Mouse (Mus musculus): ENCODE measurements around the gene Ggt1.
"Not testable (repeated sequence)": the region's sequence is repeated elsewhere in the genome, so short reads cannot be mapped to it uniquely, and the experiment has no call there.

The Ggt1 gene

DNA sequence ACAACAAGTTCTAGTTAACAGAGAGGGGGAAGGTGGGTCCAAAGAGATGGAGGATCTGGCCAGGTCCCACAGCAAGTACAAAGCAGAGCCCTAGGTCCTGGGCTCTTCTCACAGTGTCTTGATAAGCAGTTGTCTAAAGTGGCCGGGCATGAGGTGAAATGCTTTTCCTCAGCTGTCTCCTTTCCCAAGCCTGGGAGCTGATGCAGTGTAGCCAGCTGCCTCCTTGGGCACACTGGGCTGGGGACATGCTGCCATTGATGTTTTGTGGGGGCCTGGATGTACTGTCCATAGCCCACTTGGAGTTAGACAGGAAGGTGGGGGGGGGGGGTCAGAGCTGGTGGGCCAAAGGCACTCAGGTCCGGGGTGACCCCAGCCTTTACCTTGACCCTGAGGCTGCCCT is 9.3 kb upstream of the Ggt1 start:
- no peak for DNase-seq

DNA sequence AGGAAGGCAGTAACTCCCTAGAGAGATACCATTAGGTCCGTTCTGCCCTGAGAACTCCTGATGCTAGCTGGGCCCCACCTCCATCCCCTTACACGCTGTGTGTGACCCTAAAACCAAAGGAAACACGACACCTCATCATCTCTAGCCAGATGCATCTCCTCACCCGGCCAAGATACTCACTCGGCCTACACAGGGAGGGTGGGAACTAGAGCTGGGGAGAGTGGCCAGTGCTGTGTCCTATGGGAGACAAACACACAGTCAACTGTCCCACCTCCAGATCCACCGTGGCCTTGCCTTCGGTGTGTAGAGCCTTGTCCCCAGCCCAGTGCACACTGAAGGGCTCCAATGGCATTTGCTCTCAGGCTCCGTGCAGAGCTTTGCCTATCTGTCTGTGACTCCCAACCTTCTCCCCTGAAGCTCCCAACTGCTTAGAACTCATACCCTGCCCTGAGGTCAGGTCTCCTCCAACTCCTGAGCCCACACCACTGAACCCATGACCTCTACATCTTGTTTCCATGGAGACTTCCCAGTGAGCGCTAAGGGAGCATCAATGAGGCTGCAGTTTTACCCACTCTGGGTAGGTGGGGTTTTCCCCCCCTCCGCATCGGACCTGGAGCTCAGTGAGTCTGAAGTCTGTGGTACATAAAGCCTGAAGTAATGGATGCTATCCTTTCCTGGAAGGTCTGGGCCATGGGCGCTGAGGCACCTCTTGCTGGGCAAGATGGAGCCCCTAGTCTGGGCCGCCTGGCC is 8.5 kb upstream of the Ggt1 start:
- no peak for DNase-seq

DNA sequence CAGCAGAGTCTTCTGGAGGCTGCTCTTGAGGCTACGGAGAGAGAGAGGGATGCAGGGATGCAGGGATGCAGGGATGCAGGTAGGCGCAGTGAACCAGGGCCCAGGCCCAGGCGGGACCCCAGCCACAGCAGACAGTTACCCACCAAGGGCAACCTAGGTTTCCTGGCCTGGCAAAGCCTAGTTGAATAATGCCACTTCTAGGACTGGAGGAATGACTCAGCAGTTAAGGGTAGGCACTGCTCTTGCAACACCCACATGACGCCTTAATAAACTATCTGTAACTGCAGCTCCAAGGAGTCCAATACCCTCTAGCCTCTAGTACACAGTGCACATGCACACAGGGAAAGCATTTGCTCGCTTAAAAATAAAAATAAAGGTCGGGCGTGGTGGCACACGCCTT is 7.3 kb upstream of the Ggt1 start:
- no peak for DNase-seq

DNA sequence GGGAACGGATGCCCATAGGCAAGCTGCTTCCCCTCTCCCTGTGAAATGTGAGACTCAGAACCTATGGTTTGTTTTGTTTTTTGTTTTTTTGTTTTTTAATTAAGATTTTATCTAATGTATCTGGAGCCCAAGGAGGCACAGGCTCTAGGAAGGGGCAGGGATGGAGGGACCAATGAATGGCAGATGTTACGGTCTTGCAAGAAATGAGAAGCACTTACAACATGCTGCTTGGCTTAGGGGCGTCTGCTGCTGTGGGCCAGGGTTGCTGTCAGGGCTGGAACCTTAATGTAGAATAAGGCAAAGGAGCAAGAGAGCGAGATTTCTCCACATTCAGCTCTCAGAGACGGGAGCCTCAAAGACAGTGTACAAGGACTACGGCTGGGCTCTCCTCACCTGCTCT is 5.8 kb upstream of the Ggt1 start:
- no peak for DNase-seq

DNA sequence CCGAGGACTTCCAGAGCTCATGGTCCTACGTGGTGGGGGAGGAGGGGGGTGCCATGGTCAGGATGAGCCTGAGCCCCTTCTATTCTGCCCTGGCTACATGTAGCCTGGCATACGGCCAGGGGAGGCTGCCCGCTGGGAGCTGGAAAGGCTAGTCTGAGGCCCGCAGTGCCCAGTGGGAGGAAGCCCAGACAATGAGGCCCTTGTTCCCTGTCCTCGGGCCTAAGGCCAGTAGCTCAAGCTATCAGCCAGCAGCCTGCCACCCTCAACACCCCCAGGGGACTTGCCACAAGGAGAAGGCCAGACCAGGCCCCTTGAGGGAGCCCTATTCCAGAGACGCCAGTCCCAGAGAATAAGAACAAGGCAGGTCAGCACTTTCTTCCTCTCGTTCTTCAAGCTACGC is 5.4 kb upstream of the Ggt1 start:
- peak; percentile 41 for DNase-seq

DNA sequence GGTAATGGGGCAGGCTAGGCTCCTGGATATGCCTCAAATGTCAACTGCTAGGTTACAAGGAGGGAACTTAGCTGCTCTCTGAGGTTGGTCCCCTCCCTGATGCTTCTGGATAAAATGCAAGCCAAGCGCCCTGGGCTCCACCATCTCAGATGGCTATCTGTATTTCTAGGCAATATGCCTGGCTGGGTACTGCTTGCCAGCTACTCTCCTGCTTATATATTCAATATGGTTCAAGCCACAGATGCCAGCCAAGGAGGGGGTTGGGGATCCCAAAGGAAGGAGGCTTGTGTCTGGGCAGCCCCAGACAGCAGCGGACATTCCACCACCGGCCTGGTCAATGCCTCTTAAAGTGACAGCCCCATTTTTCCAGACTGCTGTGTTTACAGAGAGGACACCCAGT is 2.9 kb upstream of the Ggt1 start:
- peak; percentile 72 for DNase-seq

DNA sequence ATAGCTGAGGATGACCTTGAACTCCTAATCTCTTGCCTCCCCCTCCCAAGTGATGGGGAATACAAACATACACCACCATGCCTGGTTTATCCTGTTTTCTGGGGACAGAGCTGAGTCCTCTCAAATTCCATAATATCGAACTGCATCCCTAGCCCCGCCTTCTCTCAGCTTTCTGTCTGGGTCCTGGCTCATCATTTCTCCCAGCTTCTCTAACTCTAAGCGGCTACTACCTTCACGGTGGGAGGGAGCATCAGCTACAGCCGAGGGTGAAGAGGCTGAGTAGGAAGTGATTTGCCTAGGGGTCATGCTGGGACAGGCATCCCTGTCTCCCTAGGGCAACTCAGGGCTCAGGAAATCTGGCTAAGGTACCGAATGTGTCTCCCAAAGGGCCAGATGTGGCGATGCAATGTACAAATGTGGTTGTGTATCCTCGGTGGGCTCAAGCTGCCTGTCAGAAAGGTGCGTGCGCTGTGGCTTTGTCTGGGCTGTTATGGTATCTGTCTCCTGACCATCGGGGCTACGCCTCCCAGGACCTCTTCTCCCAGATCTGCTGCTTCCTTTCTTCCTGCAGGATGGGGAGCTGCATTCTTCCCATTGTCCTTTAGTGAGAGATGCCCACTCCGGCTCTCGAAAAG is 2.2 kb upstream of the Ggt1 start:
- peak; percentile 34 for DNase-seq

DNA sequence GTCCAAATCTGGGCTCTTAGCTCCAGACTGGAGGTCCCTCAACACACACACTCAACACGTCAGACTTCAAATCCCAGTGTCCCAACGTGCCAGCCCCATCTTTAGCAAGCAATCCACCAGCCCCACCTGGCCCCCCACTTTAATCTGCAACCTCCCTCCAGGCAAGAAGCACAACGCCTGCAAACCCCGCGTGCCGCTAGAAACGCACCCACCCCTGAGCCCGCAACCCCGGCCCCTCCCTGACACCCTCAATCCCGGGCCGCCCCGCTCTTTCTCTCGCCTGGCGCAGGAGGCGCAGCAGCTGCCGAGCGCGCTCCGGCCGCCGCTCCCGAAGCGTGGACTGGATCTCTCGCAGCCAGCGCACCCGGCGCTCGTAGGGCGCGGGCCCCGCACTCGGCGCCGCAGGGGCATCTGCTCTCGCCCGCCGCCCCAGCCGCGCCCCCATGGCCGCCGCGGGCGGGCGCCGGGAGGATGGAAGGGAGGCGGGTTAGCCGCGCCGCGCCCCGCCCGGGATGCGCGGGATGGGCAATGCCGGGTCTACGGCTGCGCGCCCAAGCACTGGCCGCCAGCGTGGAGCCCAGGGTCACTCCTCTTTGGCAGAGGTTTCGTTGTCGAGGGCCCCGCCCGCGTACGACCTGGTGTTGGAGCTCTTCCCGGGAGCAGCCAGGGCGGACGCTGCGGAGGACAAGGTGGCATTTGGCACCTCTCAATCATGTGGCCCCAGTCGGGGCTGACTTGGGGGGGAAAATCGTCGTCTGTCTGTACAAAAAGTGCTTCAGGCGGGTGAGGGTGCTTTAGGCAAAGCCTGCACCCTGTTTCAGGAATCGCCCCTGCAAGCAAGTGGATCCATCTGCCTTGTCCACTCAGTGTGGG is 1.5 kb upstream of the Ggt1 start, which contains the start of gene Lrrc75b:
Gene Lrrc75b, minus strand, starts transcription at position 655 of the 873 bp plus-strand sequence.
- DNase-seq: peak; percentile 77

DNA sequence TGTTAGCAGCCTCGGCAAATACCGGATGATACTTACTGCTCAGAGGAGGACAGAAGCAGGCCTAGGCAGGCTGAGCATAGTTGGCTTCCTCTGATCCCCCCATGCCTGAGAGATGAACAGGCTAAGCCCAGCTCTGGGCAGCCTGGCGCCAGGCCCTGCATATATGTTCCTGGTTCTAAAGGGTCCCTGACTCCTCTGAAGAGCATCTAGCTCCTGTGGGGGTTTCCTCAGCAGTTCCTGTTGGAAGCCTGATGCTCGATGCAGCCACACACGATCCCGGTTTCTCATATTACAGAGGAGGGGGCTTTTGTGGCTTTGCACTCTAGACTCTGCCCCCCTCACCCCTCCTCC is 880 bp upstream of the Ggt1 start:
- no peak for DNase-seq

DNA sequence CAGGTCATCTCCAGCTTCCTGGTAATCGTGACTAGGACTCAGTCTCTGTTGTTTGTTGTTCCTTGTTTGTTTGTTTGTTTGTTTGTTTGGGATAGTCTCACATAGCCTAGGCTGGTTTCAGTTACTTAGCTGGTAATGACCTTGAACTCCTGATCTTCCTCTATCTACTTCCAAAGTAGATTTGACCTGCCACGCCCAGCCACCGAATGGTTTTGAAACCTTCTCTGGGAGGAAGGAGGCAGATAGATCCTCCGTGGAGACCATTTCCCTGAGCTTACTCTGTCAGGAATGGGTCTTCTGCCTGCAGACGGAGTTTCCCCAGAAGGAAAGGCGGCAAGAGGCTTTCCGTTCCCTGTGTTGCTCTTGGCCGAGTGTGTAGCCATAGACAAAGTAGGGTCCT is 1.2 kb downstream of the Ggt1 start:
- no peak for DNase-seq

DNA sequence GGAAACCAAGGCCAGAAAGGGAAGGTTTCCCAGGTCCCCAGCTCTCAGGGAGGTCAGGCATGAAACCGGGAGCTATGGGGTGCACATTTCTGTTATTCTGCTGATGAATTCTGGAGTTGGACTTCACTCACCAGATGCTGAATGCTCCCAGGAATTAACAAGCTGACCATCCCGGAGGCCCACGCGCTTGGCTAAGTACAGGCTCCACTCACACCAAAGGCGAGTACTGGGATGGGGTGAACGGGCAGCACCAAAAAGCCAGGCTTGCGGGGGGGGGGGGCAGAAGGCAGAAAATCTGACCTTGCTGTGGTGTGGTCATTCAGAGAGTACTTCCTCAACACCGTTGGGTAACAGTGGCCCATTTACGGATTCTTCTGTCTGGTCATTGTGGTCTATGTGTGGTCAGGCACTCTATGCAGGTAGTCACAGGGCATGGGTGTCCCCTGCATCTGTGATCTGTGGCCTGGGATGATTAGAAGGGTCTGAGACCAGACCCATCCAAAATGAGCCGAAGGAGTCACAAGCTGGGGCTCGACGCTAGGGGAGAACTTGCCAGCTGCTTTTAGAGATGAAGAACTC is 3.4 kb downstream of the Ggt1 start:
- no peak for DNase-seq

DNA sequence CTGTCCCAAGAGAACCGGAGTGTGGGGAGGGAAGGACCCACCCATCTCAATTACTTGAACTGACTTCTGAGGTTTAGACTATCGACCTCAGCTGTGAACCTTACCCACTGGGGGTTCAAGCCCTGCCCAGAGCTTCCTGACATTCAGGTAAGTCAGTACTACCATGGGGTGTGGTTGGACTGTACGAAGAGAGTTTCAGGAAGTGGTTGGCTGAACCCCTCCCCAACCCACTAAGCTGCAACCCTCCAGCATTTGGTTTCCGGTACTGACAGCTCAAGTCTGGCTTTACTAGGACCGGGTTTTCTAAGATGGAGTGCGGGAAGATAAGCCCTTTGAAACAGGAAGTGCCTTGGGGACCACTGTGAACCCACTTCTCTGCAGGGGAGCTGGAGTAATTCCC is 4.0 kb downstream of the Ggt1 start:
- no peak for DNase-seq

DNA sequence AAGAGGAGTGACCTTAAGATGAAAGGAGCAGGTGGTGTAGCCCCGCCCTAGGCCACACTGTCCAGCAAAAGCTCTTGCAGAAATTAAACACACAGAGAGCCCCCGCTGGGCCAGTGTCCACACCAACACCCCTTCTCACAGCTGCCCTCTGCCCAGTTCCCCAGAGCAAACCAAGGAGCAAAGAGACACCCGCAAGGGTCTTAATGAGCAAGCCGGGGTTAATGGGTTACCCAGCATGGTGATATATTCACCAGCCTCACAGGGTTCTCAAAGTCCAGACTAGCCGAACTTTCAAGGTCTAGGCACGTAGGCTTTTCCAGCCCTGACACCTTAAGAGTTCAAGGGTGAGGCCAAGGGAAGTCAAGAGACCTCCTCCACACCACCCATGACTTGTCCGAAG is 4.5 kb downstream of the Ggt1 start:
- DNase-seq: no peak

DNA sequence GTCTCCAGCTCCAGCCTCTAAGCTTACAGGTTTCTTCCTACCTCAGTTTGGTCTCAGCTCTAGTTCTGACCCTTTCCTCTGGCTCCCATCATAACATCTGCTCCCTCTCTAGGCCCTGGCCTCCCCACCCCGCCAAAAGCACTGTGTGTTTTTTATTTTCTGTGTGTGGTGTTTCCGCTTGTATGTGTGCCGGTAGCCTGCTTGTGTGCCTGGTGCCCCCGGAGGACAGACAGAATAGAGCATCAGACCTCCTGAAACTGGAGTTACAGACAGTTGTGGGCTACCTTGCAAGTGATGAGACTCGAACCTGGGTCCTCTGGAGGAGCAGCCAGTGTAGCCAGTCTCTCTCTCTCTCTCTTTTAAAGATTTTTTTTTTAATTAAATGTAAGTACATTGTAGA is 4.9 kb downstream of the Ggt1 start:
- DNase-seq: no peak

DNA sequence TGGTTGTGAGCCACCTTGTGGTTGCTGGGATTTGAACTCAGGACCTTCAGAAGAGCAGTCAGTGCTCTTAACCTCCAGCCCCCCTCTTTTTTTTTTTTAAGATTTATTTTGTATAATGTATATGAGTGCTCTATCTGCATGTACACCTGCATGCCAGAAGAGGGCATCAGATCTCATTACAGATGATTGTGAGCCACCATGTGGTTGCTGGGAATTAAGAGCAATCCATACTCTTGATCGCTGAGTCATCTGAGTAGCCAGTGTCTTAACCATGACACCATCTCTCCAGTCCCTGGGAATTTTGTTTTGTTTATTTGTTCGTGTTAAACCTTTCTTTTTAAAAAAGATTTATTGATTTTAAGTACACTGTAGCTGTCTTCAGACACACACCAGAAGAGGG is 5.4 kb downstream of the Ggt1 start:
- not testable (repeated sequence) for DNase-seq

DNA sequence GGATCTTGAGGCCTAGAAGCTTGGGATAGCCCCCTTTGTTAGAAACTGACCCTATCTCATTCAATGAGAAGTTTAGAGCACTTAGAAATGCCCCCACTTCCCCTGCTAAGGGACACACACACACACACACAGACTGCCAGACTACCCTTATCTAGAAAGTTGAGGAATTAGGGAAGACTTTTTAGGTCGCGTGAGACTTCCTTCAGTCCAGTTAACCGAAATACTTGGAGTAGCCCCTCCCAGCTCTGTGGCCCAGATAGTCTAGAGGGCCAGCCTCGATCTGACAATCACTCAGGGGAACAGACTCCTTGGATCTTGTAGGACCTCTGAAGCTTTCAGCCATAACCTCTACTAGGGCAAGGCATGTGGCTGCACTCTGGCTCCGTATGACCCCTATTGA is 6.6 kb downstream of the Ggt1 start:
- no peak for DNase-seq

DNA sequence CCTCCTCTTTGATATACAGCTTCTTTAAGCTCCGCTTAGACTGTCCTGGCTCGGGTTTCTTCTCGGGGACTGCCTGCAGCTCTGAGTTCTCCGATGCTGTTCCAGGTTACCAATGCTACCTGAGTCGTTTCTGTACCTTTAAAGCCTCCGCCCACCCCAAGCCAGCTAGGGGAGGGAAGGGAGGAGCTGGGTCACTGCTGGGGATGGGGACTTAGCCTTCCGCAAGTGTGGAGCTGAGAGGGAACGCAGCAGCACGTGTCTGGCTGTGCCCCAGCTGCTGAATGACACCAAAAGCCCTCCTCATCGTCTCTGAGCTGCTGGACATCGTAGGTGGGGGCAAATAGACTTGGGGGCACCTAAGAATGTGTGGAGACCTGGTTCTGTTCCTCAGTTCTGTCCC is 7.0 kb downstream of the Ggt1 start:
- DNase-seq: no peak

DNA sequence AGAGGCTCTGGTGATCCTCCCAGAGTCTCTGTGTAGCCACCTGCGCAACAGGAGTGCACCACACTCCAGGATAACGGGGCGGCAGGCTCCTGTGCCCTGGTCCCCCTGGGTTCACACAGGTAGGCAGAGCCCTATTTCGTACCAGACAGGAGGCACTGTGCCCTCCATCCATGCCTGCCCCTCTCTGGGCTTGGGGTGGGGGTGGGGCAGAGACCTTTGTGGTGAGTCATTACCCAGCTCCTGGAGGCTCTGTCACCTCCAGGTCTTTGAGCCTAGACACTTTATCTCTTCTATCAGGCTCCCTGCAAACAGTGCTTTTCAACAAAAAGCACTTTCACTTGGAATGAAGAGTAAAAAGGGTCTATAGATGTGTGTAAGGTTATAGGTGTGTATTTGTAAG is 7.4 kb downstream of the Ggt1 start:
- no peak for DNase-seq

DNA sequence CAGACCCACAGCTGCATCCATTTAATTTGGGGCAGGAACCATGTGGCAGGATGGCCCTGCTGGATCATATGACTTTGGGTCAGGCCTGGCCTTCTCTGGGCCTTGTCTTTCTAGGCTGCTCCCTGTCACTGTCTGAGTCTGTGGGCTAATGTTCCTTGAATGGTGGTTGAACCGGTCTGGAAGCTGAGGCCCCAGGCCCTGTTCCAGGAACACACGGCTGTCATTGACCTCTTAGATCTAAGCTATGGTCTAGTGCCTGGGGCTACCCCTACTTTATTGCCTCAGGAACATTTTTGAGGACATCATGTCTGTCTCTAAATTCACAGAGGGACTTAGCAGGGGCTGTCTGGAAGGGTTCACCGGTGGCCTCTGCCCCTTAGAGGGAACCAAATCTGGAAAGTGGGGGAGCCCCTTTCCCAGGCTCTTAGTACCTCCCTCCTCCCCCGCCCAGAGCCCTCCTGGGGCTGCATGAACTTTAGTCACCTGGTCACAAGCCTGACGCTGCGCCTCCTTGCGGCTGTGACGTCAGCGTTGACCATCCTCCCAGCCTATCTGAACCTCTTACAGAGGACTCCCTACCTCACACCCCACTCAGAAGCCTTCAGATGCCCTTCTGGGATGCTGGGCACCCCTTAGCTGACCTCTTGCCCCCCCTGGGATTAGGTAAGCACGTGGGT is 9.7 kb downstream of the Ggt1 start:
- no peak for DNase-seq

DNA sequence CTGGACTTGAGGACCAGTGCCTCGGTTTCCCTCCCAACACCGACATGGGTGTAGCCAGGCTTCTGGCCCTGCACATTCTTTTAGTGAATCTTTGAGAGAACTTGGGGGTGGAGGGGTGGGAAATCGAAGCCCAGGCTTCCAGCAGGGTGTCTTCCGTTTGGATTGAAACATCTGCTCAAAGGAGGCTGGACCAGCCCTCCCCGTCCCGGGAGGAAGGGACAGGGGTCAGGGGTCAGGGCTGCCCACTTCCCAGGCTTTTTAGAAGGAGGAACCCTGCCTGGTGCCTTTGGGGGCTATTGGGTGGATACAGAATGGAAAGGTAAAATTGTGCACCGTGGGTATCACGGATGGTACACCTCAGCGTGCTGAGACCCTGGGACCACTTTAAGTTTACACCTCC is 10.5 kb downstream of the Ggt1 start:
- no peak for DNase-seq

DNA sequence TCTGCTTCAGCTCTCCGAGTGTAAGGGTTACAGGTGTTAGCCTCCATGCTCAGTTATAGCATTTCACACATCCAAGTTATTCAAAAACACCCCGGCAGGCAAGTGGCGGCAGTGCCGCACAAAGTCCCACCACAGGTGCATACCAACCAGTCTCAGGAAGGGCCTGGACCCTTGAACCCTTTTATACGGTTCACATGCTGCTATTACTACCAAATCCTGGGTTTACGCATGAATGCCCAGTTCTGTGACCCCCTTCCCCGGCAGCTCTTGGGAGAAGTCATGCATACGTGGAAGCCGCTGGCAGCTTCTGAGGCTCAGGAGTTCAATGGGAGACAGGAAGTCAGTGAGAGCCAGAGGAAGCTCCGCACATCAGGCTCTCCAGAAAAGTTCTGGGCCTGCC is 11.8 kb downstream of the Ggt1 start:
- no peak for DNase-seq

DNA sequence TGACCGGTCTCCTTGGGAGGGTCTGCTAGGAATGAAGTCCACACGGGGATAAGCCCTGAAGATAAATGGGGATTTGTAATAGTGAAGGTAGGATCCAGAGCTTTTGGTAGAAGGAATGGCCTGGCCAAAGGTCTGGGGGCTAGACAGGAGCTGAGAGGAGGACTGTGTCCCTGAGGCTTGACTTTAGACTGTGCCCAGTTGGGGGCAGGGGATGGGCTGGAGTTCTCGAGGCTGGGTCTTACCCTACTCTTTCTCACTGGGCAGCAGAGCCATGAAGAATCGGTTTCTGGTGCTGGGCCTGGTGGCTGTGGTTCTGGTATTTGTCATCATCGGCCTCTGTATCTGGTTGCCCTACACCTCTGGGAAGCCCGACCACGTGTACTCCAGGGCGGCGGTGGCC is 12.6 kb downstream of the Ggt1 start:
- no peak for DNase-seq

DNA sequence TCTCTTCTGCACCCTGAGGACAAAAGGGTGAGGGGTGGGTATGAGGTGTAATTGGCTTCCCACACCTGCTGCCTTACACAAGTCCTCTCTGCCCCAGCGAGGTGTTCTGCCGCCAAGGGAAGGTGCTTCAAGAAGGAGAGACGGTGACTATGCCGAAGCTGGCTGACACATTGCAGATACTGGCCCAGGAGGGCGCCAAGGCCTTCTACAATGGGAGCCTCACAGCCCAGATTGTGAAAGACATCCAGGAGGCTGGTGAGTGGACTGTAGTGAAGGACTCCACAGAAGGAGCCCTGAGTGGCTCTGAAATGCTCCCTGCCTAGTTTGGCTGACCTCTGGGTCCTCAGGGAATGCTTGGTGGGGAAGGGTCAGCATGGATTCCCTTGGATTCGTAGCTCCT is 17.7 kb downstream of the Ggt1 start:
- no peak for DNase-seq
